Mouse (Mus musculus) urinary bladder, adult 18-20 months (tissue): ENCODE results near the gene Fancg.

Source experiments
- DNase-seq, 2 experiments: peaks; one replicate each; pipeline ENCODE4 v3.0.0; 2022; ENCODE audit warnings: low spot score in 2 of 2, mixed read lengths in 2 of 2

Fancg gene

DNA sequence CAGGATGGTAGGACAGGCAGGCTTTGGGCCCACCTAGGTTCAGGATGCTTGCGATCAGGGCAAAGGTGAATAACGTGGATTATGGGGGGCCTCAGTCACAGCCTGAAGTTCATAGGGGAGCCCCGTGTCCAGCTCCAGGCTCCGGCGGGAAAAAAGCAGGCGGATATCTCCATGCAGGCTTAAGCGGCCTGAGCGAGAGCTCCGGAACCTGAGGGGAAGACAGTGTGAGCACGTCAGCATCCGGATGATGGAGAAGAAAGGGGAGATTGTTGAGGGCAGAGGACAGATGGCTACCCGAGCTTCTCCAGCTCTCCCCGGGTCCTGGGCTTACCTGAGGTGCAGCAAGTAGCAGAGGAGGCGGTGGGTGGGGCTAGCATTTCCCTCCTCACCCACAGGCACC lies 23.2 kb upstream of the Fancg start:
- no peak for DNase-seq

DNA sequence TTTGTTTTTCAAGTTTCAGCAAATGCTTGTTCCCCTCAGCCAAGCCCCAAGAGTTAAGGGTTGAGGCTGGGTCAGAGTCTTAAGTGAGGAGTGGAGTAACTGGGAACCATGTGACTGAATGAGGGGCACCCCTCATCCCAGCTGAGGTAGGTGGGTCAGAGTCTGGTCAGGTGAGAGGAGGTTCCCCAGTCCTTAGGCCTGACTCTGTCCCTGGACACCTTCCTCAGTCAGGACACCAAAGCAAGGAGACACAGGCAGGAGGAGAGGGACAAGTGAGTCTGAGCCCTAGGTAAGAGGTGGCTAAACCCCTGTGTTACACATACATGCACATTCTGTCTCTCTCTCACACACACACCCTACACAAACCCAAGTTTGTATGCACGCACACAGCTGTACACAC lies 22.2 kb upstream of the Fancg start:
- DNase-seq = no peak

DNA sequence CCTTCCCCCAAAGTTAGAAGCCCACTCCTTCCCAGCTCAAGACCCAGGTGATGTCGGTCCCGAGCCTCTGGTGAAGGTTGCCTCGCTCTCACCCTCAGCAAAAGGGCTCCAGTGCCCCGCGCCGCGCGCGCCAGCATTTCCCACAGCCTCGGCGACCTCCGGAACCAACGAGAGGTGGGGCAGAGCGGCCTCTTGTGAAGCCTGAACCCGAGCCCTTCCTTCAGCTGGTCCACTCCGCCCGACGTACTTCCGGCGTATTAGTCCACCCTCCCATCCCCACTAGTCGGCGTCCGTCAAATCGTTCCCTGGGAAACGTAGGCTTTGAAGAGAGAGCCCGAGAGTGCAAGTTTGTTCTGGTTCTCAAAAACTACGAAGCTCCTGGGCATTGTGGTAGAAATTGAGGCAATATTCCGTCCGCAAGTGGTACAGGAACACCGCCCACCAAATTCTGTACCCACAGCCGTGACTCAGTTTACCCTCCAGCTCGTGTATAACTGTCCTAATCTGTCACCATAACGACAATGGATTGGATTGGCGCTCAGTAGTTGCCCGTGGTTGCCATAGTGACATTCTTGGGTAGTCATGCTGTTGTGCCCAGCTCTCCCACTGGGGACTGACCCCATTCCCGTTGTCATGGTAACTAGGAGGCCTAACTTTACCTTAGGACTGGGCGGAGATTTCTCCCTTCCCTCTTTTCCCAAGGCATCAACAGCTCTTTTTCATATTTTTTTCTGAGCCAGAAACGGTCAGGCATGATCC lies 21.1 kb upstream of the Fancg start, which contains the start of gene Stoml2:
Gene Stoml2 (minus strand): TSS at position 474 of the 759 bp plus-strand sequence.
- DNase-seq = peak; percentile 87 to 89

DNA sequence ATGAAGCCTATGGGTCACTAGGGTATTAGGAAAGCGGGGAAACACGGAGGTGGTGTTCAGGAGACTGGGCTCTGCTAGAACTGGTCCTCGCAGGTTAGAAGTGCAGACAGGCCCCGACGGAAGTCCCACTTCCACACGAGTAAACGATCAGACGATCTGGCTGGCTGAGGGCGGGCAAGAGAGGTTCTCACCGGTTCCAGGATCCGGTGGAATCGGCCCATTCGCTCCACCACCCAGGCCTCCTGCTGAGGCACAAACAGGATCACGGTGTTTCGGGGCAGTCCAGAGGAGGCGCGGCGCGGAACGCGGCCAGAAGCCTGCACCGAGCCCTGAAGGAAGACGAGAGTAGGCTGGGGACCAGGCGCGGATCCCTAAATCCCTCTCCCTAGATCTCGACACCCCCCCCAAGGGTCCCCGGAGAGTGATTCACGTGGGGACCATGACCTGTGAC lies 20.5 kb upstream of the Fancg start:
- DNase-seq = no peak

DNA sequence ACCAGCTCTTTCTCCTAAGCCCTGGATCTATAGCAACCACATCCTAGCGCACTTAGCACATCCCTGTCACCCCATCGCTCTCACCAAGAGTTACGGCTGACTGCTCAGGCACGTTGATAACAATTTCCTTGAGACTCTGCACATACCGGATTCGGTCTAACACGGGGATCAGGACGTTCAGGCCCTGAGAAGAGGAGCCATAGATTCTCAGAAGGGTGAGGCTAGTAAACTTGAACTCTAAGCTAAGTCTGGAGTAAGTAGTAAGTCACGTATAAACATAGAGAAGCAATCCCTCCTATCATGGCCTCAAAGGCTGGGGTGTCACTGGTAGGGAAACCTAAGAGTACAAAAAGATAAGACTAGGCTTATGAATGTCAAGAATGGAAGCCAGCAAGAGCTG lies 20.0 kb upstream of the Fancg start:
- no peak for DNase-seq

DNA sequence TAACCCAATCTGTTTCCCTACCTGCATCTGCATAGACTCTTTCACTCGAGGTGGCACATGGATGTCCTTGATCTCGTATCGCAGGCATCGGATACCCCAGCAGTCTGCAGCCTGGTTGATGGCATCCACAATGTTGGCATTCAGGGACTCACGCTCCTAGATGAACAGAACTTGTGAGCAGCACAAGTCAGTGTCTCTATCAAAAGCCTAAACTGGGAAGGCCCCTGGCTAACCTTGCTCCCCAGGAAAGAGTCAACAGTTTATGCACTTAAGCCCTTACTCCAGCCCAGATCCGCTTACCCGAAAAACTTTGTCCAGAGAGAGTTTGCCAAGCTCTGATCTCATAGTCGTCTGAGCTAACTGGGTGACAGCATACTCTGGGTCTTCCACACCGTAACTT lies 19.4 kb upstream of the Fancg start:
- no peak for DNase-seq

DNA sequence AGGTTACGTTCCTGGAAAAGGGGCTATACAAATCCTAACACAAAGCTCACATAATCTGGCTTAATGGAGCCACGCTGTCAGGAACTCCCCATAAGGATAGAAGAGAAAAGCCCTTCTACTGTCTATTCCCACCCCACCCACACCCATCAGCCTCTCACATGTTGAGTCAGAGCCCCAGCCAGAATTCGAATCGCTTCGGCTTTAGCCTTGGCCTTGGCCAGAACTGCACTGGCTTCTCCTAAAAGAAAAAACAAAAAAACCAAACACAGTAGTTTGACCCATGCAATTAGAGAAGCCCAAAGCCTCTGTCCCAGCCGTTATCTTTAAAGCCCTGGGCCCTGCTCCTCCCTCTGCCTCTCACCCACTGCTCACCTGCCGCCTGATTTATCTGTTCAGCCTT lies 18.8 kb upstream of the Fancg start:
- no peak for DNase-seq

DNA sequence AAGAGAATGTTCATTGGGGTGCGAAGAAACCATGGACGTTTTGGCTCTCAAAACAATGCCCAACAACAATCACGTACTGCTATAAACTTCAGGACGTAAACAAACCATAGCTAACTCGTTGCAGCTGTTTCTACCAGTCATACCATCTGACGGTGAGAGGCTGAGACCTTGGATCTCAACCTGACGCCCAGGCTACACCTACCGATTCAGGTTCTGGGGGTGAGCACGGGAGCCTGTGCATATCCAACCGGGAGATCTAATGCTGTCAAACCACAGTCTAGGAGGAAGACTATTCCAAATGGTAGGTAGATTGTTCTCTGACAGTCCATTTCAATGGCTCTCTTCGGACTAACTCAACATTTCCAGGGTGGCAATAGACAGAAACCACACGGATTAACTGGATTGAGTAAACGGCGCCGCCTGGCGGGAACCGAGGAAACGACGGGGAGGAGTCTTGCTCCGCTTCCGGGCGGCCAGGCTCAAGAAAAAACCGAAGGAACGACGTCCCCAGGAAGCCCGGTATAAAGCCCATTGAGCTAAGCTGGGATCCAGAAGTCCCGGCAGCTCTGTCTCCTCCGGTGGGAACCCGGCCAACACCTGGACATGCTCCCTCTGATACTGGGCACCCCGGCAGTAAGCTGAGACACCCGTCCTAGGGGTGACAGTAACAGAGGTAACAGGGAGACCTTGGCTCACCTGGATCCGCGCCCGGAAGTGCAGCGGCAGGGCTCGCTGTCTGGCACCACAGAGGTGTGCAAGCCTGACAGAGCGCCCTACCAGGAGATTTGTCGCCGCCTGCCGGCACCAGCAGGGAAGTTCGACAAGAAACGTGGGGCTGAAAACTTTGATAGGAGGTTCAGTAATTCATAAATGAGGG lies 15.0 kb upstream of the Fancg start, which contains the start of gene Pigo:
Gene Pigo (minus strand): TSS at position 736 of the 877 bp plus-strand sequence.
- DNase-seq = peak; percentile 84 to 93

DNA sequence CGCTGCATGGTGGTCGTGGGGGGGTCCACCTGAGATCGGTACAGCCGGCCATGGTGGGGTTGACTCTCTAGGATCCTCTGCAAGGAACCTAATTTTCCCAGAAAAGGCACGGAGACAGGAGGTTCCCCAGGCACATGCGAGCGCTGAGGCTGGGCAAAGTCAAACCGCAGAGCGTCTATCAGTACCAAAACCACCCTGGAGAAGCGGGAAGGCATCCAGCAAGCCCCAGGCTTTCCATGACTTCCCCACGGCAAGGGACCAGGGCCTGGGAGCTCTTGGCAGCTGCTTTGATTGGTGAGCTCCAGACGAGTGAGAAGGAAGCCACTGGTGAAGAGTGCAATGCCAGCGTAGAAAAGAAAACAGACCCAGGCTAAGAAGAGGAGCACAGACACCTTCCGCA lies 14.4 kb upstream of the Fancg start:
- no peak for DNase-seq

DNA sequence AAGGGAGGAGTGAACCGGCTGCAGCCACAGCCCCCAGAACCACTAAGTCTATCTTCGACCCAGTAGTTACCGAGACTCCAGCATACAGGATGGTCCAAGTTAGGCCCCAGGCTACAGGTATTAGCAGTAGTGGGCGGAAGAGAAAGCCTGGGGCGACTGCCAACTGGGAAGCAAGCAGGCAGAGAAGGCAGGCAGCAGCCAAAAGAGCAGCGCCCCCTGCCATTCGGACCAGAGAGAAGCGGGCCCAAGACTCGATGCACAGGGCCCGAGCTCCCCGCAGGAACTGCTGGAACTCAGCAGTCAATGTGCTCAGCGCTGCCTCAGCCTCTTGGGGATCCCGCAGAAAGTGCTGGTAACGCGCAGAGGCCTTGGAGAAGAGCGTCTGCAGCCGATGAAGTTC lies 11.0 kb upstream of the Fancg start:
- no peak for DNase-seq

DNA sequence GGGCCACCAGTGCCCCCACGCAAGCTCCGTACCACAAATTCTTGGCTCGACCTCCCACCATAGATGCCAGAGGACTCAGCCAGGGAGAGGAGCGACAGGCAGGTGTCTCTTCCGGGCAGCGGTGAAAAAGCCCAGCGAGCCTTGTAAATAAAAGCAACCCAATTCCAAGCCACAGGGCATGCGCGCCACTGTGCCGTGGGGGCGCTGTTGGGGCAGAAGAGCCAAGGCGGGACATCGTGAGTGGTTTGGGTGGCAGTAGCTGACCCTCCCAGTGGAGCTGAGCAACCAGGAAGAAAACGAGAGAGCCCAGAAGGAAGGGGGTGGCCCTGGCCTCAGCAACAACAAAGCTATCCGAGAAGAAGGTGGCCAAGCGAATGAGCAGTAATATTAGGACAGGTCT lies 10.6 kb upstream of the Fancg start:
- no peak for DNase-seq

DNA sequence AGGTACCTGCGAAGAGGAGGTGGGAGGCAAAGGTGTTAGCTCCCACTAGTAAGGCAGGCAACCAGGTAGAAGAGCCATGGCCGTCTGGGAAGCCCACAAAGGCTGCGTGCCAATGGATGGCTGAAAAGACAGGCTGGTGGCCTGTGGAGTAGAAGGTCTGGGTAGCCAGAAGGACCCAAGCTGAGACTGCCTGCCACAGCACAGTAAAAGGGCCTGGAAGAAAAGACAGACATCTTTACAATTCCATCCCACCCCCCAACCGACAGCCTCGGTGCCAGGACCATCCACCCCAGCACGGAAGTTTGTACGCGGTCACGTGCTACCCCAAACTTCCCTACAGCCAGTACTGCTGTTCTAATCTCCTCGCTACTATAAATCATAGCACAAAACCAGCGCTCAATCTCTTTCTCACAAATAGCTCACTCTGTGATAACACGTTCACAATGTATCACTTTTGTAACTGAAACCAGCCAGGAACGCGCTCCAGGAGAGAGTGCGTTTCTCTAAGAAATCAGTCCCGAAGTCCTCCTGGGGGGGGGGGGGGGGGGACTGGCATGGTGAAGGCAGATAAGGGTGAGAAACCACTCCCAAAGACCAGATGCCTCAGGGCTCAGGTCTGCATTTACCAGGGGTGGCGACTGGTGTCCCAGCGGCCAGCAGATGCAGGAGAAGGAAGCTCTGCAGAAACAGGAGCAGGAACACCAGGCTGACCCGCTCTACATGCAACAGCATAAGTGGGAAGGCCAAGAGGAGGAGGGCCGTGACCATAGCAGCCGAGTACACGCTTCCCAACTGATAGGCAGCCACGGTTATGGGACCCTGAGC lies 9.5 kb upstream of the Fancg start:
- no peak for DNase-seq

DNA sequence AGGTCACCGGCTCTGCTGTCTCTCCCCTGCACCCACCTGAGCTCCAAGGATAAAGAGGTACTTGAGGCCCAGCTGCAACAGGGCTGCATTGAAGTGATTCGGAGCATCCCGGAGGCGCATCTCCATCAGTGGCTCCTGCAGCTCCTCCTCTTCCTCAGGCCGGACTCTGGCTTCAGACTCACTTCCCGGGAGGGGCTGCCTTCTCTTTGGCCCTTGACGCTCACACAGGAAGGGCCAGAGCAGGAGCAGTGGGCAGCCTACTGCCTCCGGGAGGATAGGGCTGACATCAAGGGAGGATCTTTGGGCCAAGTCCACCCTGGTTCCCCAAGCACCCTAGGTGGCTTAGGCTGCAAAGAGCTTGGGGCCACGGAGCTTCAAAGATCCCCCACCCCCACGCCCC lies 8.9 kb upstream of the Fancg start:
- no peak for DNase-seq

DNA sequence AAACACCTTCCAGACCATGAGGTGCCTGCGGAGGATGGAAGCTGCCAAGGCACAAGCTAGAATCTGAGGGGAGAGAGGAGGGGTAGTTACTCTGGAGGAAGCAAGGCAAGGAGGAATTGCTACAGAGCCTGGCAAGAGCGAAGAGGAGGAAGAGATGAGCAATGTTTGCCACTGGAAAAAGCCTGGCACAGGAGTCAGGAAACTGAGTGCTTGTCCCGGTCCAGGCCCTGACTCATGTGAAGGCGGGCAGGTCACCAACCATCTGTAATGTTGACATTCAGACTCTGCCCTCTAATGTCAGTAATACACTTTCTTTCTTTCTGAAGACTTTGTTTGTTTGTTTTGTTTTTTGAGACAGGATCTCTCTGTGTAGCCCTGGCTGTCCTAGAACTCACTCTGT lies 7.8 kb upstream of the Fancg start:
- DNase-seq = no peak

DNA sequence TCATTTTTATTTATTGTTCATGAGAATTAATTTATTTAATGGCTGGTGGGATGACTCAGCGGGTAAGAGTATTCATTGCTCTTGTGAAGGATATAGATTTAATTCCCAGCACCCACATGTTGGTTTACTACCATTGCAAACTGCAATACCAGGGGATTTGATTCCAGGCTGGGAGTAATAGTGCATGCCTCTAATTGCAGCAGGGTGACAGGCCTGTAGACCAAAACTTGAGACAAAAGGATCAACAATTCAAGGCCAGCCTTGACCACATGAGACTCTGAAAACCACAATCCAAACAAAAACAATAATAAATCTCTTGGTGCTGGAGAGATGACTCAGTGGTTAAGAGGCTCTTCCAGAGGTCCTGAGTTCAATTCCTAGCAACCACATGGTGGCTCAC lies 1.8 kb upstream of the Fancg start:
- DNase-seq = no peak

DNA sequence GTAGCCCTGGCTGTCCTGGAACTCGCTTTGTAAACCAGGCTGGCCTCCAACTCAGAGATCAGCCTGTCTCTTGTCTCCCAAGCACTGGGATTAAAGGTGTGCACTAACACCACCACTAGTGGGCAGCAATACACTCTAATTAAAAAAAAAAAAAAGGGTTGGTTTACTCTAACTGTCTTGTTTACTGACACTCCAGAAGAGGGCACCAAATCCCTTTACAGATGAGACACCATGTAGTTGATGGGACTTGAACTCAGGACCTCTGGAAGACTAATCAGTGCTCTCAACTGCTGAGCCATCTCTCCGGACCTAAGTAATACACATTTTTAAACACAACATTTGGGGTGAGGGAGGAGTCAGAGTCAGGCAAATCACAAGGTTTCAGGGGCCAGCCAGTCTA lies 4.5 kb downstream of the Fancg start:
- DNase-seq = no peak

DNA sequence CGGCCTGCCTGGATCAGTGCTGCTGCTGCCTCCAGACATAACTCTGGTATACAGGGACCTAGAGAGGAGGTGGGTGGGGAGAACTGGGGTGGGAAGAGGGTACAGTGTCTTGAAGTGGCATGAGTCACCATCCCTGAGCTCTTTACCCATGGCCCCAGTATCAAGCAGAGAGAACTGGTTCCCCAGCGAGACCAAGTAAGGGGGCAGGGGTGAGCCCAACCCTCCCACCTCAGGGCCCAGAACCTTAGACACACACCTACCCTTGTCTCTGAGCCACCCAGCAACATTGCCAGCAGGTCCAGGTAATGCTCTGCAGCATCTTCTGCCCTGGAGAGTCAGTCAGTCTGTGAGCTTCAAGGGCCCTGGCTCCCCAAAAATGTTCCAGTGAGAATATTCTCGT lies 5.4 kb downstream of the Fancg start:
- DNase-seq = no peak

DNA sequence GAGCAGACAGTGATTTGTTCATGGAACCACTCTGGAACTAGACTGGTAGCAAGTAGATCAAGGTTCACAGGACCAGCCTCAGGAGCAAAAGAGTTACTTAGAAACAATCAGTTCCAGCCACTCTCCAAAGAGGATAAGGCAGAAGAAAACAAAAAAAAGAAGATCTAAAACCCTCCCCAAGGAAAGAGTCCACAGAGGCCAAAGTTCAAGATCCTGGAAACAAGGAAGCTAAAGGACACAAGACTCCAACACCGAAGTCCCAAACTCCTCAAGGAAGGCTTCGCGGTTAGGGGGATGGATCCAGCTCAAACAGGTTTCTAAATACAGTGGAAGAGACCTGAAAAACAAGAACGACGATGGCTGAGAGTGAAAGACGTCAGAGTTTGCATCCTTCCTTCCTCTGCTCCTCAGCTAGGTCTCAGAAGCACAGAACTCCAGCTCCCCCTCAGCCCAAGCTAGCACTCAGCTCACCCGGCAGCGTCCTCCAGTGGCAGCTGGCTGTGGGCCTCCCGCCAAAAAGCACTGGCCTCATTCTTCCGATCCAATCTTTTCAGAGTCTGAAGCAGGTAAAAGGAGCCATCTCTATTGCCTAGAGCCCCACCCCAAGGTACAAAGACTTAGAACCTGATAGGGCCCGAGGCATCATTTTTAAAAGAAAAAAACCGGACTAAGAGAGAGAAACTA lies 7.4 kb downstream of the Fancg start:
- DNase-seq = no peak

DNA sequence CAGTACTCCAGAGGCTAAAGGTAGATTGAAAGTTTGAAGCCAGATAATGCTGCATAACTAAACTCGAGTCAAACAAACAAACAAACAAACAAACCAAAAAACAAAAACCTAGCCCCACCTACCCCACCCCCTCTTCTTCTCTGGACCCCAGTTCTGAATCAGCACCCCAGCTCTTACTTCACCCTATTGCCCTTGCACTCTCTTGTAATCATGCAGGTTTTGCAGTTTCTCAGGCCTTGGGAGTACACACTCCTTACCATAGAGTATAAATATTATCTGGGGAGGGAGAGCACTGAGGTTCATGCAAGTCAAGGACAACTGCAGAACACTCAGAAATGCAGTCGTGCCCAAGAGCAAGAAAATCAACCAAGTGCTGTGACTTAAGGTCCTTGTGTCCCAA lies 9.0 kb downstream of the Fancg start:
- DNase-seq = no peak

DNA sequence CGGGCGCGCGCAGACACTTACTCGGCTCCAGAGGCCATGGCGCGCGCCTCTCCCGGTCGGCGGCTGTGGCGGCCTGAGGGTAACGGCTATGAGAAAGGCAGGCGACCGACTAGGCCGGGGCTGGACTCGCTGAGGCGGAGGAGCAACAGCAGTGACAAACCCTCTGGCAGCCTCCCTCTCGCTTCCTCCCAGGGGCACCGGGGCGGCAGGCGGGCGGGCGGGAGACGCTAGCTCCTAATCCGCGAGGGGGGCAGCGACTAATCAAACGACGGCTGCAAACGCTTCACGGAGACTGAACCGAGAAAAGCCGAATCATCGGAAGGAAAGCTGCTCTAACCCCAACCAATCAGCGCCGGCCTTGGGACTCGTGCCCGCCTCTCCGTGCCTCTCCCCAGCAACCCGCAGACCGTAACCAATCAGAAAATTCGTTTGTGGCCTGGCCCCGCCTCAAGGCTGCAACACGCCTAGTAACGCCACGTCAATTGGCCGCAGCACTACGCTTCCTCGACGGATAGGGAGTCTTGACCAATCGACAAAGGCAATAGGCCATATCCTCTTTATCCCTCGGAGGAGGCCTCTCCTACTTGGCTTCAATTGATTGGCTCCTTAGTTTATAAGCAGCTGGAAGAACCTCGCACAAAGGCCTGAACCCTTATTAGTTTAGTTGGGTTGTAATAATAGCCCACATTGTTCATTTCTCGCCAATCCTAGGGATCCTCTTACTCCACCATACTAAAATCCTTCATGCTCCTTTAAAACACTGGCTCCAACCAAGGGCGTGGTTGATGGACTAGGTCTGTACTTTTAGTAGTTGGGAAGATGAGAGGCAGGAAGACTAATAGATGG lies 9.9 kb downstream of the Fancg start, which contains the start of gene Vcp:
Gene Vcp (minus strand): TSS at position 367 of the 846 bp plus-strand sequence.
- peak; percentile 97 to 99 for DNase-seq
